Mouse (Mus musculus): Measurements from ENCODE around the gene Adgre5. TPM values are rescaled to one million over a fixed set of nuclear protein-coding genes. Genes with fewer than 3 reads are reported as not detected.

Adgre5 gene
- polyA plus RNA-seq, 1 experiment from 2014 or later, result 26.4 TPM

DNA sequence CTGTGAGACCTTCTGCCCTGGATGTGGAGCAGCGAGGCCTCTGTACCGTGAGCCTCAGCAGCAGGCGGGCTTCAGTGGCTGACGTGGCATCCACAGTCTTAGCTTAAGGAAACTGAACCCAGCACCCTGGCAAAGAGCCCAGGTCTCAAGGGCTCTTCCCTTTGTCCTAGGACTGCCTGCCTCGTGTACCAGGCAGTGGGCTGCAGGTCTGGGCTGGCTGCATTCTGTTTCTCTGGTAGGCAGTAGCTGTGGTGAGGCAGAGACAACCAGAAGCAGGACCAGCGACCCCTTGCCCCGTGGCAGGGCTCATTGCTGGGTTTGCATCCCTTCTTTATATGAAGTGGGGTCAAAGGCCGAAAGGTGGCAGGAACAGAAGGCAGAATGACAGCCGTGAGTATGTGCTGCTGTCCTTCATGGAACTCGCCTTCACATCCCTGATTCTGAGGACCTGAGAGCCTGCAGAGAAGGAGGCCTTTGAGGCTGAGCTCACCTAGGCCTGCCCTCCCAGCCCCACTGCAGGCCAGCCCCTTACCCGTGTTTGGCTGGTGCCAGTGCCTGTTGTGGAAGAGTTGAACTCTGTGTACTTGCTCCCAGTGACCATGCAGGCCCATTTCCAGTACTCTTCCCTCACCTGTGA, 17.6 kb downstream of the Adgre5 start:
- ATAC-seq (ENCODE audit: insufficient number of reproducible peaks, low FRiP score, low TSS enrichment, low read depth) (no peak), DNase-seq (ENCODE audit: low spot score) (no peak)
- no peak overlapping the region for H3K4me2 ChIP-seq (ENCODE audit: low read depth, severe bottlenecking)
- peaks cover 45% of the 10 kb centered on the region for H3K36me3 ChIP-seq (ENCODE audit: control insufficient read depth, insufficient read depth, low read length)
- H3K27me3 ChIP-seq (ENCODE audit: control insufficient read depth, insufficient read depth, low read length), result no peaks in the 10 kb centered on the region
- no peak overlapping the region for H3K9ac ChIP-seq (ENCODE audit: low read length)
- 84% methylated on average over 11 of the region's 11 CpGs for WGBS
- no peak overlapping the region for H3K27ac ChIP-seq (replicated peaks; ENCODE audit: low read depth, low read length)
- H3K4me1 ChIP-seq (ENCODE audit: control insufficient read depth, insufficient read depth, low read length), result no peaks in the 10 kb centered on the region
- no peaks in the 10 kb centered on the region for H3K9me3 ChIP-seq (ENCODE audit: control insufficient read depth, low read length)
- no peak overlapping the region for H3K4me3 ChIP-seq (ENCODE audit: low read depth, low read length)

DNA sequence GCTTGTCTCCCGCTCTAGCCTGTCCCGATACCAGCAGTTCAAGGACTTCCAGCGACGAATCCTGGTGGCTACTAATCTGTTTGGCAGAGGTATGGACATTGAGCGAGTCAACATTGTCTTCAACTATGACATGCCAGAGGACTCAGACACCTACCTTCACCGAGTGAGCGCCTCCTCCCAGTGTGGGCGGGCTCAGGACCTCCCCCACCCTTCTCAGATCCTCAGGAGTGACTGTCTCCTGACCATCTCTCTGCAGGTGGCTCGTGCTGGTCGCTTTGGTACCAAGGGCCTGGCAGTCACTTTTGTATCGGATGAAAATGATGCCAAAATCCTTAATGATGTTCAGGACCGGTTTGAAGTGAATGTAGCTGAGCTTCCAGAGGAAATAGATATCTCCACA, 18.5 kb downstream of the Adgre5 start:
- no peaks in the 10 kb centered on the region for H3K9me3 ChIP-seq (ENCODE audit: control insufficient read depth, low read length)
- ATAC-seq (ENCODE audit: insufficient number of reproducible peaks, low FRiP score, low TSS enrichment, low read depth) (no peak), DNase-seq (ENCODE audit: low spot score) (no peak)
- no peak overlapping the region for H3K4me3 ChIP-seq (ENCODE audit: low read depth, low read length)
- 91% methylated on average over 12 of the region's 12 CpGs for WGBS
- no peak overlapping the region for H3K9ac ChIP-seq (ENCODE audit: low read length)
- H3K4me2 ChIP-seq (ENCODE audit: low read depth, severe bottlenecking), result no peak overlapping the region
- H3K36me3 ChIP-seq (ENCODE audit: control insufficient read depth, insufficient read depth, low read length), result peaks cover 45% of the 10 kb centered on the region
- no peaks in the 10 kb centered on the region for H3K27me3 ChIP-seq (ENCODE audit: control insufficient read depth, insufficient read depth, low read length)
- H3K27ac ChIP-seq (replicated peaks; ENCODE audit: low read depth, low read length), result no peak overlapping the region
- no peaks in the 10 kb centered on the region for H3K4me1 ChIP-seq (ENCODE audit: control insufficient read depth, insufficient read depth, low read length)

DNA sequence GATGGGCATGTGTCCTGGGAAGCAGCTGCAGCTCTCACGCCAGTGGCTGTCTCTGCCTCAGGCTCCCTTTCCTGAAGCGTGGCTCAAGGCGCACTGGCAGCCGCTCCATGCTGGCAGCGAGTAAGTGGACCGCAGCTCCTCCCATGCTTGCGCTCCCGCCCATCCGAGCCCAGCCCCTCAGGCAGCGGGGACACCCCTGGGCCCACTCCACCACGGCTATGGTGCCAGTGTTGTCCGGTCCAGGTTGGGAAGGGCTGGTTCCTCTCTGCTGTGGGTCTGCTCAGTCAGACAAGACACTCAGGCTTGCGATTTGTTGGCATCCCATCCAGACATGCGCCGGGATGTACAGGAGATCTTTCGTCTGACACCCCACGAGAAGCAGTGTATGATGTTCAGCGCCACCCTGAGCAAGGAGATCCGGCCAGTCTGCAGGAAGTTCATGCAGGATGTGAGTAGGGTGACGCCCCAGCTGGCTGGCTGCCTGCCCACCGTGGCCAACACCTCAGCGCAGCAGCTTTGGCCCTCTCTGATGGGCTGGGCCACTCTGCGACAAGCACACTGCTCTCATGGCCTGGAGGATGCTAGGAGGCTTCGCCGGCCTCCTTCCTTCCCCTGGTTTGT, 19.6 kb downstream of the Adgre5 start:
- Histone ChIP-seq H3K4me3 (ENCODE audit: low read depth, low read length) (no peak overlapping the region), H3K9ac (ENCODE audit: low read length) (no peak overlapping the region), H3K27ac (replicated peaks; ENCODE audit: low read depth, low read length) (no peak overlapping the region), H3K9me3 (ENCODE audit: control insufficient read depth, low read length) (no peaks in the 10 kb centered on the region), H3K27me3 (ENCODE audit: control insufficient read depth, insufficient read depth, low read length) (no peaks in the 10 kb centered on the region), H3K36me3 (ENCODE audit: control insufficient read depth, insufficient read depth, low read length) (peaks cover 45% of the 10 kb centered on the region), H3K4me2 (ENCODE audit: low read depth, severe bottlenecking) (no peak overlapping the region), H3K4me1 (ENCODE audit: control insufficient read depth, insufficient read depth, low read length) (peaks cover 4% of the 10 kb centered on the region)
- ATAC-seq (ENCODE audit: insufficient number of reproducible peaks, low FRiP score, low TSS enrichment, low read depth) (no peak), DNase-seq (ENCODE audit: low spot score) (no peak)
- WGBS, result 93% methylated on average over 25 of the region's 25 CpGs

DNA sequence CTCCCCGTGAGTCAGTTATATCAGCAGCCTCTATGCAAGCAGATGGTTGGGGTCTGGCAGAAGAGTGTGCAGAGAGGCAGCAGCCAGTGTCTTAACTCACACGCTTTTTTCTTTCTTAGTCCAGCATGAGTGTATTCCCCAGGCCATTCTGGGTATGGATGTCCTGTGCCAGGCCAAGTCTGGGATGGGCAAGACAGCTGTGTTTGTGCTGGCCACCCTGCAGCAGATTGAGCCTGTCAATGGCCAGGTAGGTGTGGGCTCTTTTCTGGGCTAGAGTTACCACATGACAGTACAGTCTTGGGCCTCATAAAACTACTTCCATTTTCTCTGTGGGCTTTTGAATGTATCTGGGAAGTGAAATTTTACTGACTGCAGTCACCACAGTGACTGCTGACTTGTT, 21.4 kb downstream of the Adgre5 start:
- H3K27me3 ChIP-seq (ENCODE audit: control insufficient read depth, insufficient read depth, low read length), result no peaks in the 10 kb centered on the region
- 79% methylated on average over 2 of the region's 2 CpGs for WGBS
- peaks cover 39% of the 10 kb centered on the region for H3K36me3 ChIP-seq (ENCODE audit: control insufficient read depth, insufficient read depth, low read length)
- no peak overlapping the region for H3K4me3 ChIP-seq (ENCODE audit: low read depth, low read length)
- no peak overlapping the region for H3K9ac ChIP-seq (ENCODE audit: low read length)
- peaks cover 8% of the 10 kb centered on the region for H3K4me1 ChIP-seq (ENCODE audit: control insufficient read depth, insufficient read depth, low read length)
- no peak overlapping the region for H3K27ac ChIP-seq (replicated peaks; ENCODE audit: low read depth, low read length)
- H3K9me3 ChIP-seq (ENCODE audit: control insufficient read depth, low read length), result no peaks in the 10 kb centered on the region
- no peak for DNase-seq (ENCODE audit: low spot score)
- ATAC-seq (ENCODE audit: insufficient number of reproducible peaks, low FRiP score, low TSS enrichment, low read depth), result no peak
- no peak overlapping the region for H3K4me2 ChIP-seq (ENCODE audit: low read depth, severe bottlenecking)

DNA sequence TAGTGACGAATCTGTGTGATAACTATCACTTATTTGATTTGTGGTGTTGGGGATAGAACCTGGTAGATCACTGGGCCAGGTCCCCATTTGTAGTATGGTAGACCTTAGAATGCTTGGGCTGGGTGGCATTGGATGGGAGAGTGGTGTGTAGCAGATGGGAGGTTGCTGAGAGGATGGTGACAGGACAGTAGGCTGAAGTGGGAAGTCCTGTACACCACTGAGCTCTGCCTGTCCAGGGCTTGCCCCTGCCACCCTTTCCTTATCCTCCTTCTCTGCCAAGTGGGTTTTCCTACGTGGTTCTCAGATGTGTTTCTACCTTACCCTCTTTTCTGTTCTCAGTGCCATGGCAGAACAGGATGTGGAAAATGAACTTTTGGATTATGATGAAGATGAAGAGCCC, 22.1 kb downstream of the Adgre5 start:
- 91% methylated on average over 2 of the region's 2 CpGs for WGBS

DNA sequence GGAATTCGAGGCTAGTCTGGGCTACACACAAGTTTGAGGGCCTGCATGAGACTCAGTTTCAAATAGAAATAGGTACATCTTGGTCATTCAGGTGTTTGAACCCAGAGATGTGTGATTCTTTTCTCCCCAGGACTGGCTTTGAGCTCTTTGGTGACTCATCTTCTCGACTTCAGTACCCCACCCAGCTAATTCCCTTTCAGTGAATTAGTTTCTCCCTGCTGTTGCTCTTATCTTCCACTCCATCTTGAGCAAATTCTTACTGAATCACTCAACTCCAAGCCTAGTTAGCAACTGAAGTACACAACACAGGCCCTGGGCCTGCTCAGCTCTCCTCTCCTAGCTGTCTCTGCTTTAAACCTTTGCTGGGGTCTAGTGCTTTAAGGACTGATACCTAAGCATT, 24.6 kb downstream of the Adgre5 start:
- H3K4me1 ChIP-seq (ENCODE audit: control insufficient read depth, insufficient read depth, low read length), result peaks cover 8% of the 10 kb centered on the region
- no peak overlapping the region for H3K27ac ChIP-seq (replicated peaks; ENCODE audit: low read depth, low read length)
- no peak for ATAC-seq (ENCODE audit: insufficient number of reproducible peaks, low FRiP score, low TSS enrichment, low read depth)
- H3K36me3 ChIP-seq (ENCODE audit: control insufficient read depth, insufficient read depth, low read length), result peaks cover 17% of the 10 kb centered on the region
- H3K4me2 ChIP-seq (ENCODE audit: low read depth, severe bottlenecking), result peak overlapping the region; percentile 74
- DNase-seq (ENCODE audit: low spot score), result no peak
- H3K9ac ChIP-seq (ENCODE audit: low read length), result no peak overlapping the region
- H3K27me3 ChIP-seq (ENCODE audit: control insufficient read depth, insufficient read depth, low read length), result no peaks in the 10 kb centered on the region
- H3K9me3 ChIP-seq (ENCODE audit: control insufficient read depth, low read length), result no peaks in the 10 kb centered on the region
- no peak overlapping the region; the same call in 1 of the 2 replicates for H3K4me3 ChIP-seq (ENCODE audit: low read depth, low read length)
- 66% methylated on average over 2 of the region's 2 CpGs for WGBS

More for the DNA sequence above, 22.1 kb downstream of the Adgre5 start:
- H3K27ac ChIP-seq (replicated peaks; ENCODE audit: low read depth, low read length), result no peak overlapping the region
- H3K9me3 ChIP-seq (ENCODE audit: control insufficient read depth, low read length), result no peaks in the 10 kb centered on the region
- H3K4me3 ChIP-seq (ENCODE audit: low read depth, low read length), result no peak overlapping the region
- H3K9ac ChIP-seq (ENCODE audit: low read length), result no peak overlapping the region
- H3K36me3 ChIP-seq (ENCODE audit: control insufficient read depth, insufficient read depth, low read length), result peaks cover 35% of the 10 kb centered on the region
- no peak overlapping the region for H3K4me2 ChIP-seq (ENCODE audit: low read depth, severe bottlenecking)
- ATAC-seq (ENCODE audit: insufficient number of reproducible peaks, low FRiP score, low TSS enrichment, low read depth) (no peak), DNase-seq (ENCODE audit: low spot score) (no peak)
- peaks cover 8% of the 10 kb centered on the region for H3K4me1 ChIP-seq (ENCODE audit: control insufficient read depth, insufficient read depth, low read length)
- no peaks in the 10 kb centered on the region for H3K27me3 ChIP-seq (ENCODE audit: control insufficient read depth, insufficient read depth, low read length)

DNA sequence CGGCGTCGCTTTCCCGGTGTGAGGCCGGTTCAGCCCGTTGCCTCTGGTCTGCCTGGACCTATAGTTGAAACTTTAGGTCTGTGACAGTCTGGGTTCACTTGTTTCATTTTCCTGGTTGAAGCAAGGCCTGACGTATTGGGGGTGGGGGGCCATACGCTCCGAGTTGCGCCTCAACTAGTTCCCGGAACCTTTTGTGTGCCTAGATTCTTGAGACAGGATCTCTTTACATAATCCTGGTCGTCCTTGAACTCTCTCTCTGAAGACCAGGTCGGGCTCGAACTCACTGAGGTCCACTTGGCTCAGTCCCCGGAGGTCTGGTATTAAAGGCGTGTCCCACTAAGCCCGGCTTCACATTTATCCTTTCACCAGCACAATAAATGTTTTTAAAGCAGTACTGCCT, 25.4 kb downstream of the Adgre5 start:
- Histone ChIP-seq H3K27me3 (ENCODE audit: control insufficient read depth, insufficient read depth, low read length) (no peaks in the 10 kb centered on the region), H3K9ac (ENCODE audit: low read length) (peak overlapping the region; percentile 77), H3K27ac (replicated peaks; ENCODE audit: low read depth, low read length) (no peak overlapping the region), H3K4me2 (ENCODE audit: low read depth, severe bottlenecking) (peak overlapping the region; percentile 74), H3K4me3 (ENCODE audit: low read depth, low read length) (peak overlapping the region; percentile 83), H3K36me3 (ENCODE audit: control insufficient read depth, insufficient read depth, low read length) (peaks cover 9% of the 10 kb centered on the region), H3K9me3 (ENCODE audit: control insufficient read depth, low read length) (no peaks in the 10 kb centered on the region), H3K4me1 (ENCODE audit: control insufficient read depth, insufficient read depth, low read length) (peaks cover 8% of the 10 kb centered on the region)
- WGBS, result 1% methylated on average over 17 of the region's 17 CpGs
- ATAC-seq (ENCODE audit: insufficient number of reproducible peaks, low FRiP score, low TSS enrichment, low read depth) (0 out of 2 replicates have a peak, but pooled peaks have one; percentile 8), DNase-seq (ENCODE audit: low spot score) (no peak)

DNA sequence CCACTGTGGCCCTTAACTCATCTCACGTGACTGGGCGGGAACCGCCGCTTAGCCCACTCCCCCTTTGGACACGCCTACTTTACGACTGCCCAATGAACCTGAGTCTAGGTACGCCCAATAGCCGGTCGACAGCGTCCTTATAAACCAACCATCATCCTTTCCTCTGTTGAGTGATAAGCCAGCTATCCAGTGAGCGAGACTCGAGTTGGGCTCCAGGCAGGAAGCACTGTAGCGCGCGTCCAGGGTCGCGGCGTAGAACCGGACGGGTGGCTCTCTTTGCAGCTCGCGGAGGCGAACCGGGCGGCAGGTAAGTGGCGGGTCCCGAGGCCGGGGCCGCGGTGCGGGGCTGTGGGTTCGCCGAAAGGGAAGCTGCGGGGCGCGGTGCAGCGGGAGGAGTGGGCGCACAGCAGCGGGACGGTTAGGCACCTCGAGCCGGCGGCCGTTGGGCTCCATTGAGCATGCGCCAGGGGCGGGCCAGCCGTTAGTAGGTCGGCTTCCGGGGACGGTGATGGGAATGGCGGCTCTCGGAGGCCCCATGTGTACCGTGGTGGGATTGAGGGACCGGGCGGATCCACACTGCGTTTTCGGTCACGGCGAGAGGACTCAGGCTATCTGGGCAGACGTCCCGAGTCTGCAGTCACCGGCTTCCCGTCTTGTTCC, 26.0 kb downstream of the Adgre5 start, which contains the start of gene Ddx39:
TSS of gene Ddx39 (plus strand) at position 147 of the 660 bp plus-strand sequence.
- H3K4me1 ChIP-seq (ENCODE audit: control insufficient read depth, insufficient read depth, low read length), result peaks cover 8% of the 10 kb centered on the region
- H3K27me3 ChIP-seq (ENCODE audit: control insufficient read depth, insufficient read depth, low read length), result no peaks in the 10 kb centered on the region
- DNase-seq (ENCODE audit: low spot score) (peak; percentile 93), ATAC-seq (ENCODE audit: insufficient number of reproducible peaks, low FRiP score, low TSS enrichment, low read depth) (peak; percentile 99)
- WGBS, result under 1% methylated on average over 52 of the region's 63 CpGs
- H3K36me3 ChIP-seq (ENCODE audit: control insufficient read depth, insufficient read depth, low read length), result peaks cover 3% of the 10 kb centered on the region
- no peaks in the 10 kb centered on the region for H3K9me3 ChIP-seq (ENCODE audit: control insufficient read depth, low read length)
- H3K4me2 ChIP-seq (ENCODE audit: low read depth, severe bottlenecking), result peak within 1 kb of the TSS; percentile 74
- peak within 1 kb of the TSS; percentile 77 for H3K9ac ChIP-seq (ENCODE audit: low read length)
- peak within 1 kb of the TSS; percentile 53 for H3K27ac ChIP-seq (replicated peaks; ENCODE audit: low read depth, low read length)
- H3K4me3 ChIP-seq (ENCODE audit: low read depth, low read length), result peak within 1 kb of the TSS; percentile 83
